Mouse (Mus musculus): Measurements from ENCODE around the gene Gm6525.

The Gm6525 gene

DNA sequence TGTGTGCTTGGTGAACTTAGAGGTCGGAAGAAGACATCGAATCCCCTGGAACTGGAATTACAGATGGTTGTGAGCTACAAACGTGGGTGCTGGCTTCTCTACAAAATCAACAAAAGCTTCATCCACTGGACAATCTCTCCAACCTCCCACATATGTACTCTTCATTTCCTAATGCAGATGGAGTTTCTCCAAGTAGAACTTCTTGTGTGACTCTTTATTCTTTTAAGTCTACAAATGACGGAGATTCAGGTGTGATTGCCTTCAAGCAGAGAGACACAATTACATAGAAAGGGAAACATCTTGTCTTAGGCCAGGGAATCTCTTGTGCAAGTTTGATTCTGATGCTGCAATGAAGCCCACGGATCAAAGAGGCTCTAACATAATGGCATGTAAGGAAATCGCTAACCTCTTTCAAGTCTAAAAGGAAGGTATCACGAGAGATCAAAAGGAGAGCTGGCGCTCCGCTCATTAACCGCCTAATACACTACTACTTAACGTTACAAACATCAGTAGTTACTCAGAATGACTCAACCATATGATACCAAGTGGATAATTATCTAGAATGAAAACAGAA lies at the start of gene Gm6525:
Gene Gm6525 (plus strand): TSS at position 524 of the 574 bp plus-strand sequence.
- no peak for DNase-seq

GRCm38 (mm10) chr3:84125704-84126289 lies 48.1 kb upstream of the Gm6525 start:
- no peak for DNase-seq

DNA sequence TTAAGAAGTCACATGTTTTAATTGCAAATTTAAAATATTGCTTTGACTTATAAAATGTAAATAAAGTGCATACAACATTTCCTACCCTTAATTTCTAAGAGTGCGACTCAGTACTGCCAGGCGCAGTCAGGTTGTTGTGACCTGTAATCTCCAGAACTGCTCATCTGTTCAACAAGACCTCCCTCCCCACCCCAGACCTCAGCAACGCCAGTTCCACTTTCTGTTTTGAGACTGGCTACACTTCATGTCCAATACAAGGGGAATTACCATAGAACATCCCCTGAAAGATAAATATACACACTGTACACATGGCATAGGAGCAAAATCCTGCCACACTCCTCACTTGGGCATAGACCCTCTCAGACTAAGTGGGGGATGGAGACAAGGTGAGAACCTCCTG lies 47.2 kb upstream of the Gm6525 start:
- DNase-seq, result no peak

DNA sequence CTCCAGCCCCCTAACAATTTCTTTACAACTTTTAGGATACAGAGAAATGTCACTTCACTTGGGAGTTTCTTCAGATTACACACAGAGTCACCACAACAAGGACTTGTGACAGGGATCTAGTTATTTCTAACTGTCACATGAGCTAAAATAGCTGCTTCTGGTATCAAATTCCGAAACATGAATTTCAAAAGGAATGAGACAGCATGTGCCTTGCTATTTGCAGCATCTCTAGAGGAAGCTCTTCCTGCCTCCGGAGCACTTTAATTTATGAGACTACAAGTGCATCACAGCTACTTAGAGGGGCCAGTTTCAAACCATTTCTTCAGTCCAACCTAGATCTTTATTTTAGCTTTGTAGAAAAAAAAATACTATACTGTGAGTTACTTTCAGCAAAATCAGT lies 46.5 kb upstream of the Gm6525 start:
- DNase-seq, result no peak

GRCm38 (mm10) chr3:84128871-84129870 lies 44.7 kb upstream of the Gm6525 start:
- no peak for DNase-seq

DNA sequence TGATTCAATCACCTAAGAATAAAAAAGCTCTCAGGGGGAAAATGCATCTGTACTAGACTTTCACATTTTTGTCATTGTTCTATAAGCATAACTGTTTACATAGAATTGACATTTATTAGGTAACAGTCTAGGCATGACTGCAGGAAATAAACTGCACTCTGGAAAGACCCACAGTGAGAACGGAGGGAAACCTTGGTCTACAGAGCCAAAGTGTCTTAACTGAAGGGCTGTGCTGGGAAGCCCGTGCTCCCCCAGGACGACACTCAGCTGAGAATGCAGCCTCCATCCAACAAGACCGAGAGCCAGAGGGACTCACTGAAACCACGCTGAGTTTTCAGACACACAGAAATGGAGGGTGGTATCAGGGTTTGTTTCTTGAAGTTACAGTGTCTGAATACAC lies 43.1 kb upstream of the Gm6525 start:
- DNase-seq, result no peak

DNA sequence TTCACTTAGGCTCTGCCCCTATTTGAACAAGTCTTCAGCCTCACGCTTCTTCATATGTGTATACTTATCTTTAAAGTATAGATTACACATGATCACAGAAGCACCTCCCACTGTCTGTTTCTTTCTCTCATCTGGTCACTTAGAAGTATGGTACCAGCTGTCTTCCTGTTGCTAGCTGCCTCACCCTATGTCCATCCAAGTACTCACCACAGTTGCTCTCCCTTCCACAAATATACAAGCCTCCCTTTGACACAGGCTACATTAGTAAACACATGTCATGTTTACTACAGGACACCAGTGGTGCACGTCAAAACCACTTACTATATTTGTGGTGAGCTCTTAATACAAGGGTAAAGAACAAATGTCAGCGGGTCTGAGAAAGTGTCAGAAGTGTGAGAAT lies 42.5 kb upstream of the Gm6525 start:
- DNase-seq, result no peak

DNA sequence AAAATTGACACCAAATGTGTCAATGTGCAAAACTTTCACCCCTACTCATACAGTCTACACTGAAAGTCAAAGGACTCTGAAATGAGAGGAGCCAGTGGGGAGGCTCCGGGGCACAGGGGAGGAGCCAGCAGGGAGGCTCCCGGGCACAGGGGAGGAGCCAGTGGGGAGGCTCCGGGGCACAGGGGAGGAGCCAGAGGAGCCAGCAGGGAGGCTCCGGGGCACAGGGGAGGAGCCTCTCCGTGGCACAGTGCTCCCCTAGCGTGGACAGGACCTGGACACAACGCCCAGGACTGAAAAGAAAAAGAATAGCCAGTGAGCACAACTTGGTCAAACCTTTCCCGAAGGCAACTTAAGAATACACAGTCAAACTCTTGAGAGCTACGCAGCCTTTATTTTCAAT lies 38.5 kb upstream of the Gm6525 start:
- DNase-seq, result no peak

- DNase-seq, result no peak
These were observed 38.0 kb upstream of the Gm6525 start for GRCm38 (mm10) chr3:84135933-84136332.

- DNase-seq, result no peak
These were observed 37.4 kb upstream of the Gm6525 start for GRCm38 (mm10) chr3:84136509-84136908.

- DNase-seq, result no peak
These were observed 33.0 kb upstream of the Gm6525 start for GRCm38 (mm10) chr3:84140947-84141346.

- no peak for DNase-seq
These were observed 24.1 kb upstream of the Gm6525 start for GRCm38 (mm10) chr3:84149831-84150230.

- no peak for DNase-seq
These were observed 19.2 kb upstream of the Gm6525 start for GRCm38 (mm10) chr3:84154721-84155141.

DNA sequence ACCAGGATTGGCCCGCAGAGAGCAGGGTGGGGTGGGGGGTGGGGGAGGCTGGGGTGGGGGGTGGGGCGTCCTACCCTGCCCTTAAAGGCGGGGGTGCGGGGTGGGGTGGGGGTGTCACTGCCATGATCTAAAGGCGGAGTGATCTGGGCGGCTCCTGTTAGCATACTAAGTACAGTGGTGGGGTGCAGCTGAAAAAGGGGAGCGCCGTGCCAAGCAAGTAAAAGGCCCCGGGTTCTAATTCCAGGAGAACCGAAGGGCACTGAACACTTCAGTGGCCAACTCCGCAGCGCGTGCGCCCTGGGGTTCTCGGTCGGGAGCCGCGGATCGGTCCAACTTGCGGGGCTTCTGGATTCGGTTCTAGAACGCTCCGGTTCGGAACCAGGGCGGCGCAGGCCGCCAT lies 18.8 kb upstream of the Gm6525 start:
- DNase-seq, result no peak

DNA sequence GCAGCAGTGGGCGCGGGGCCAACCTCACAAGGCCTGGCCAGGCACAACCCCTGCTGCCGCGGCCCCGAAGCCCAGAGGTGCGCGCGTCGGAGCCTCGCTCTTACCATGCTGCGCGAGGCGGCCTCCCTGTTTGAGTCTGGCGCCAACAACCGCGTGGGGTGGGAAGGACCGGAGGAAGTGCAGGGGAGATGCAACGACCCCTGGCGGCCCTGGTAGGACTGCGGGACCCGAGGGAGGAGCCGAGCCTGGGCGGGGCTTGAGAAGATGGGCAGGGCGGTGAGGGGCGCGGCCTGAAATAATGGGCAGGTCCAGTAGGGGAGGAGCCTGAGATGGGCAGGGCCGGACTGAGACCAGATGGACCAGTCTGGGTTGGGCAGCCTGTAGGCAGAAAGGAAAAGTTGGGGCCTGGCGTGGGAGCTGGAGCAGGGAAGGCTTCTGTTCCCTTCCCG lies 18.3 kb upstream of the Gm6525 start, which contains the start of gene Mnd1:
Gene Mnd1 (minus strand): TSS at position 229 of the 449 bp plus-strand sequence.
- DNase-seq, result peak; percentile 95

DNA sequence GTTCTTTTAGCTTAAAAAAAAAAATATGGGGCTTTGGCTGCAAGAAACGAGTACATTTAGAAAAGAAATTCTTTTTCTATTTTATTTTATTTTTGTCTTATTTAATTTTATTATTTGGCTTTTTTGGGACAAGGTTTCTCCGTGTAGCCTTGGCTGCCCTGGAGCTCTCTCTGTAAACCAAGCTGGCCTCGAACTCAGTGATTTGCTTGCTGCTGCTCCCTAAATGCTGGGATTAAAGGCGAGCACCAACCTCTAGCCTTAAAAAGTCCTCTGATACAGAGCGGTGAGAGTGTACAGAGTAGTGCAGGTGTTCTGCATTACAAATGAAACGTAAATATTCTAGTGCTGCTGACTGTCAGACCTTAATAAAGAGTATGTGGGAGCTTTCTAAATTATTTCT lies 17.8 kb upstream of the Gm6525 start:
- DNase-seq, result no peak

- no peak for DNase-seq
These were observed 16.9 kb upstream of the Gm6525 start for GRCm38 (mm10) chr3:84157011-84157410.

DNA sequence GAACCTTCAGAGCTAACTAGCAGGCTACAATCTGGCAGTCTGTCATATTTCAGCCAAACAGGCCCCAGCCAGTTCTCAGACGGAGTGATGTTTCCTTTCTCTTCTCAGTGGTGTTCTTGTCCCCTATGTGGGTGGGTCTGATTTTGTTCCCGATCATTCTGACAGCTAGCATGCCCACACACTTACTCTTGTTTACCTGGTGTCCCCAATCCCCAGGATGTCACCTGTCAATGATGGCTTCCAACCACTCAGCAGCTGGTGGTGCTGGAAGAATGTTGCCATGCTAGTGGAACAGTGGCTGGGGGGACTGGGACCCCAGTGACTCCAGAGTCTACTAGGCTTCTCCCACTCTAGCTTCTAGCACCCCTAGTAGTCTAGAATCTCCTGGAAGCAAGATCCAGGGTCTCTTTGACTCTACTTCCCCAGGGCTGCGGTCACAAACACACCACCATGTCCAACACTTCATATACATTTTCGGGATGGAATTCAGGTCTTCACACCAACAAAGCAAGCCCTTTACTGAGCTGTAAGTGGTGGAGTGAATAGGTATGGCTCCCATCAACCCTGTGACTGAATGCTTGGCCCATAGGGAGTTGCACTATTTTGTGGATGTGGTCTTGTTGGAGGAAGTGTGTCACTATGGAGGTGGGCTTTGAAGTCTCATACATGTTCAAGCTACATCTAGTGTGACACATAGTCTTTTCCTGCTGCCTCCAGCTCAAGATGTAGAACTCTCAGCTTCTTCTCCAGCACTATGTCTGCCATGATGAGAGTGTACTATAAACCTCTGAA lies 16.1 kb upstream of the Gm6525 start:
- DNase-seq, result no peak

GRCm38 (mm10) chr3:84165391-84165790 lies 8.5 kb upstream of the Gm6525 start:
- DNase-seq, result no peak

GRCm38 (mm10) chr3:84166073-84166472 lies 7.8 kb upstream of the Gm6525 start:
- no peak for DNase-seq

DNA sequence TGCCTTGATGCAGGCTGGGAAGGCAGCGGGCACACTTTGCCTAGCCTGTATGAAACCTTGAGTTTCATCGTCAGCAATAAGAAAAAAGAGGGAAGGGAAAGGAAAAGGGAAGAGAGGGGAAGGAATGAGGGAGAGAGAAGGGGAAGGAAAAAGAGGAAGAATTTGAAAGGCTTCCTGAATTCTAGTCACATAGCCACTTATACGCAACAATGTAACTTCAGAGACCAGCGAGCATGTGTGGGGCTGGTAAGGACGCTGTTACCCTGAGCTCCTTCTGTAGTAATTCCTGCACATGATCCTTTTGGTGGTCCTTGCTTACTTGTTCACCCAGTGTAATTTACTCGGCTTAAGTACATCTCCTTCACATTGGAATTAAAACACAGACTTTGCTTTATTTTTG lies 5.0 kb upstream of the Gm6525 start:
- DNase-seq, result no peak

GRCm38 (mm10) chr3:84169393-84170005 lies 4.4 kb upstream of the Gm6525 start:
- DNase-seq, result no peak

Measured in cerebellum, adult 18-20 months (tissue).